Mouse (Mus musculus): ENCODE data around the gene Pbx1.

The Pbx1 gene

GRCm38 (mm10) chr1:168070273-168070910 is 361.7 kb downstream of the Pbx1 start:
- DNase-seq (ENCODE audit: low read depth) = no peak

- no peak for DNase-seq (ENCODE audit: low read depth)
These were observed 362.3 kb downstream of the Pbx1 start for GRCm38 (mm10) chr1:168069740-168070139.
